Mouse (Mus musculus): ENCODE measurements around the gene Zbtb21. TPM values are rescaled to one million over a fixed set of nuclear protein-coding genes. Genes with fewer than 3 reads are reported as not detected.

The Zbtb21 gene
- total RNA-seq, 4 experiments from 2014 or later: 23.0 to 33.6 (median 25.5) TPM

Other genes with a start within 250 kb of the Zbtb21 start
- gene Ripk4, start 198.8 kb downstream of the Zbtb21 start, total RNA-seq (2022): 1 to 10 TPM in 1 of 4 experiments, under 1 TPM in 3; 0.45 to 1.3 (median 0.70) TPM
- gene Prdm15, start 110.8 kb downstream of the Zbtb21 start, total RNA-seq (2022): 10 to 100 TPM; 22.0 to 29.2 (median 24.6) TPM
- 10 to 100 TPM; 11.1 to 14.8 (median 12.2) TPM for gene C2cd2, start within 50 bp of the Zbtb21 start, total RNA-seq (2022)
- gene B230307C23Rik, start 34.7 kb upstream of the Zbtb21 start, total RNA-seq (2022): 10 to 100 TPM; 18.2 to 28.7 (median 25.5) TPM
- gene A630089N07Rik, start 119.8 kb upstream of the Zbtb21 start, total RNA-seq (2022): 10 to 100 TPM in 1 of 4 experiments, 1 to 10 TPM in 3; 7.4 to 10.1 (median 8.8) TPM